Mouse (Mus musculus): ENCODE measurements around the gene Gramd4. TPM values are rescaled to one million over a fixed set of nuclear protein-coding genes. Genes with fewer than 3 reads are reported as not detected.

The Gramd4 gene
- total and polyA plus RNA-seq, 3 experiments = 25.3 to 31.5 (median 27.6) TPM

GRCm38 (mm10) chr15:86058394-86058915 is 960 bp downstream of the Gramd4 start:
- H3K9ac ChIP-seq (ENCODE audit: low read depth, low read length) = peak overlapping the region; percentile 98
- WGBS = 1% methylated on average over 47 of the region's 70 CpGs
- peaks cover 5% of the 10 kb centered on the region for H3K79me2 ChIP-seq (replicated peaks; ENCODE audit: control insufficient read depth, insufficient read depth, low read length)
- H3K36me3 ChIP-seq (ENCODE audit: control insufficient read depth, insufficient read depth, low read length) = no peaks in the 10 kb centered on the region
- H3K27ac ChIP-seq = peak overlapping the region; percentile 96
- DNase-seq = peak; percentile 88 to 90
- peak overlapping the region; percentile 61 for H3K4me3 ChIP-seq
- H3K27me3 ChIP-seq (ENCODE audit: control insufficient read depth, insufficient read depth, low read length) = no peaks in the 10 kb centered on the region
- TF ChIP-seq CTCF (IDR thresholded peaks at IDR 0.05) (no peak), EP300 (IDR thresholded peaks at IDR 0.05; ENCODE audit: insufficient read depth, low read depth, low read length) (0 out of 2 replicates have a peak, but pooled peaks have one; percentile 53), POLR2A (IDR thresholded peaks at IDR 0.05; ENCODE audit: insufficient read depth, low read depth, low read length) (peak; percentile 60)
- peaks cover 31% of the 10 kb centered on the region for H3K4me1 ChIP-seq (ENCODE audit: control insufficient read depth, insufficient read depth, low read length)
- intact Hi-C loops (cut with DNase I) = loop anchor here (1.0 to 10.0 kb wide), 3 partner anchors 20 to 156 kb away; partner anchors contain the start of gene Tbc1d22a

- H3K9ac ChIP-seq (ENCODE audit: low read depth, low read length) = peak overlapping the region; percentile 98
- peaks cover 5% of the 10 kb centered on the region for H3K79me2 ChIP-seq (replicated peaks; ENCODE audit: control insufficient read depth, insufficient read depth, low read length)
- H3K4me3 ChIP-seq = peak overlapping the region; percentile 61
- peaks cover 29% of the 10 kb centered on the region for H3K4me1 ChIP-seq (ENCODE audit: control insufficient read depth, insufficient read depth, low read length)
- H3K27me3 ChIP-seq (ENCODE audit: control insufficient read depth, insufficient read depth, low read length) = no peaks in the 10 kb centered on the region
- DNase-seq = no peak
- TF ChIP-seq CTCF (IDR thresholded peaks at IDR 0.05) (no peak), EP300 (IDR thresholded peaks at IDR 0.05; ENCODE audit: insufficient read depth, low read depth, low read length) (no peak), POLR2A (IDR thresholded peaks at IDR 0.05; ENCODE audit: insufficient read depth, low read depth, low read length) (no peak)
- peak overlapping the region; percentile 96 for H3K27ac ChIP-seq
- H3K36me3 ChIP-seq (ENCODE audit: control insufficient read depth, insufficient read depth, low read length) = no peaks in the 10 kb centered on the region
- intact Hi-C loops (cut with DNase I) = loop anchor here (1.0 to 10.0 kb wide), 3 partner anchors 20 to 156 kb away; partner anchors contain the start of gene Tbc1d22a
- 1% methylated on average over 49 of the region's 49 CpGs for WGBS
Measured at GRCm38 (mm10) chr15:86058931-86059834, 1.7 kb downstream of the Gramd4 start.

- Histone ChIP-seq H3K4me1 (ENCODE audit: control insufficient read depth, insufficient read depth, low read length) (peaks cover 27% of the 10 kb centered on the region), H3K27ac (peak overlapping the region; percentile 16), H3K4me3 (no peak overlapping the region; the same call in 1 of the 2 replicates), H3K79me2 (replicated peaks; ENCODE audit: control insufficient read depth, insufficient read depth, low read length) (peaks cover 7% of the 10 kb centered on the region), H3K36me3 (ENCODE audit: control insufficient read depth, insufficient read depth, low read length) (no peaks in the 10 kb centered on the region), H3K9ac (ENCODE audit: low read depth, low read length) (no peak overlapping the region), H3K27me3 (ENCODE audit: control insufficient read depth, insufficient read depth, low read length) (no peaks in the 10 kb centered on the region)
- TF ChIP-seq POLR2A (IDR thresholded peaks at IDR 0.05; ENCODE audit: insufficient read depth, low read depth, low read length) = no peak
- TF ChIP-seq CTCF (IDR thresholded peaks at IDR 0.05) = no peak
- TF ChIP-seq EP300 (IDR thresholded peaks at IDR 0.05; ENCODE audit: insufficient read depth, low read depth, low read length) = no peak
- 56% methylated on average over 7 of the region's 7 CpGs for WGBS
- intact Hi-C loops (cut with DNase I) = loop anchor here (2.0 to 10.0 kb wide), 2 partner anchors 19 to 155 kb away; partner anchors contain the start of gene Tbc1d22a
- DNase-seq = no peak
Measured at GRCm38 (mm10) chr15:86059835-86060380, 2.4 kb downstream of the Gramd4 start.

GRCm38 (mm10) chr15:86060581-86060980 is 3.1 kb downstream of the Gramd4 start:
- no peak overlapping the region for H3K9ac ChIP-seq (ENCODE audit: low read depth, low read length)
- TF ChIP-seq CTCF (IDR thresholded peaks at IDR 0.05) (no peak), POLR2A (IDR thresholded peaks at IDR 0.05; ENCODE audit: insufficient read depth, low read depth, low read length) (no peak), EP300 (IDR thresholded peaks at IDR 0.05; ENCODE audit: insufficient read depth, low read depth, low read length) (no peak)
- peak overlapping the region; percentile 16 for H3K27ac ChIP-seq
- 45% methylated on average over 12 of the region's 12 CpGs for whole genome bisulfite sequencing
- H3K4me3 ChIP-seq = no peak overlapping the region
- H3K27me3 ChIP-seq (ENCODE audit: control insufficient read depth, insufficient read depth, low read length) = no peaks in the 10 kb centered on the region
- H3K4me1 ChIP-seq (ENCODE audit: control insufficient read depth, insufficient read depth, low read length) = peaks cover 27% of the 10 kb centered on the region
- intact Hi-C loops (cut with DNase I) = no loop called here
- H3K79me2 ChIP-seq (replicated peaks; ENCODE audit: control insufficient read depth, insufficient read depth, low read length) = peaks cover 7% of the 10 kb centered on the region
- no peaks in the 10 kb centered on the region for H3K36me3 ChIP-seq (ENCODE audit: control insufficient read depth, insufficient read depth, low read length)
- DNase-seq = peak in 1 of 2 experiments; percentile 40

- Histone ChIP-seq H3K79me2 (replicated peaks; ENCODE audit: control insufficient read depth, insufficient read depth, low read length) (peaks cover 7% of the 10 kb centered on the region), H3K36me3 (ENCODE audit: control insufficient read depth, insufficient read depth, low read length) (no peaks in the 10 kb centered on the region), H3K4me1 (ENCODE audit: control insufficient read depth, insufficient read depth, low read length) (peaks cover 27% of the 10 kb centered on the region), H3K4me3 (no peak overlapping the region), H3K27me3 (ENCODE audit: control insufficient read depth, insufficient read depth, low read length) (no peaks in the 10 kb centered on the region), H3K9ac (ENCODE audit: low read depth, low read length) (no peak overlapping the region), H3K27ac (peak overlapping the region; percentile 26; the same call in 1 of the 2 replicates)
- DNase-seq = peak in 1 of 2 experiments; percentile 3
- WGBS = 88% methylated on average over 7 of the region's 7 CpGs
- intact Hi-C loops (cut with DNase I) = no loop called here
- no peak for TF ChIP-seq CTCF (IDR thresholded peaks at IDR 0.05)
- TF ChIP-seq POLR2A (IDR thresholded peaks at IDR 0.05; ENCODE audit: insufficient read depth, low read depth, low read length) = no peak
- no peak for TF ChIP-seq EP300 (IDR thresholded peaks at IDR 0.05; ENCODE audit: insufficient read depth, low read depth, low read length)
Measured at GRCm38 (mm10) chr15:86061221-86061620, 3.7 kb downstream of the Gramd4 start.
